Mouse (Mus musculus) hindbrain, embryonic 10.5 days (tissue): Measurements from ENCODE around the gene Pard3b. TPM values are rescaled to one million over a fixed set of nuclear protein-coding genes. Genes with fewer than 3 reads are reported as not detected.

Experiments used
- DNase-seq: peaks from one replicate; pipeline ENCODE4 v3.0.0-alpha.2; 2017; ENCODE audit warnings: low spot score
- H3K27ac ChIP-seq: fragments of 300-500 bp; sonication (generic); 2 replicates; pipeline ENCODE4 v1.5.1; 2016; ENCODE audit warnings: mild to moderate bottlenecking, moderate library complexity
- H3K27me3 ChIP-seq: fragments of 300-500 bp; sonication (generic); 2 replicates; pipeline ENCODE4 v1.6.1; 2016; ENCODE audit warnings: mild to moderate bottlenecking; ENCODE audit not compliant: poor library complexity, insufficient read depth, severe bottlenecking
- H3K36me3 ChIP-seq: fragments of 300-500 bp; sonication (generic); 2 replicates; pipeline ENCODE4 v1.6.1; 2016; ENCODE audit warnings: mild to moderate bottlenecking, moderate library complexity
- H3K4me1 ChIP-seq: fragments of 300-500 bp; sonication (generic); replicated peaks from 2 replicates; pipeline ENCODE4 v1.6.1; 2016; ENCODE audit warnings: mild to moderate bottlenecking
- H3K4me3 ChIP-seq: fragments of 300-500 bp; sonication (generic); 2 replicates; pipeline ENCODE4 v1.5.1; 2016; ENCODE audit warnings: mild to moderate bottlenecking, moderate library complexity
- H3K9me3 ChIP-seq: fragments of 300-500 bp; sonication (generic); 2 replicates; pipeline ENCODE4 v1.6.1; 2016; ENCODE audit warnings: mild to moderate bottlenecking, moderate library complexity
- WGBS: fragments of 180-500 bp; shearing (Covaris S2); methylation state at CpG from one replicate; pipeline ENCODE4 v1.1.7; 2016; 5-methylcytosine and 5-hydroxymethylcytosine counted together
- polyA plus RNA-seq: library from polyadenylated mRNA; unstranded; fragments of >200 nt; fragmentation: Nextera tagmentation; extraction: Ambion mirVana; gene quantifications from 2 replicates; pipeline ENCODE4 v1.2.1, GENCODE M21; 2016

Pard3b gene
- polyA plus RNA-seq, 1 experiment from 2014 or later: 12.7 TPM

GRCm38 (mm10) chr1:61796296-61796695 is 157.7 kb downstream of the Pard3b start:
- Histone ChIP-seq H3K36me3 (no peaks in the 10 kb centered on the region), H3K27ac (no peak overlapping the region), H3K4me3 (no peak overlapping the region), H3K4me1 (no peaks in the 10 kb centered on the region), H3K27me3 (no peaks in the 10 kb centered on the region), H3K9me3 (no peaks in the 10 kb centered on the region)
- 85% methylated on average over 5 of the region's 5 CpGs for WGBS
- no peak for DNase-seq

GRCm38 (mm10) chr1:61820213-61820612 is 181.6 kb downstream of the Pard3b start:
- Histone ChIP-seq H3K9me3 (no peaks in the 10 kb centered on the region), H3K36me3 (no peaks in the 10 kb centered on the region), H3K27me3 (no peaks in the 10 kb centered on the region), H3K27ac (no peak overlapping the region), H3K4me1 (no peaks in the 10 kb centered on the region), H3K4me3 (no peak overlapping the region)
- WGBS: 63% methylated on average over 1 of the region's 1 CpGs
- DNase-seq: no peak

GRCm38 (mm10) chr1:61825560-61826191 is 187.1 kb downstream of the Pard3b start:
- no peaks in the 10 kb centered on the region for H3K36me3 ChIP-seq
- DNase-seq: no peak
- no peak overlapping the region for H3K4me3 ChIP-seq
- H3K4me1 ChIP-seq: no peaks in the 10 kb centered on the region
- H3K27ac ChIP-seq: no peak overlapping the region
- H3K9me3 ChIP-seq: no peaks in the 10 kb centered on the region
- WGBS: 88% methylated on average over 3 of the region's 3 CpGs
- no peaks in the 10 kb centered on the region for H3K27me3 ChIP-seq

DNA sequence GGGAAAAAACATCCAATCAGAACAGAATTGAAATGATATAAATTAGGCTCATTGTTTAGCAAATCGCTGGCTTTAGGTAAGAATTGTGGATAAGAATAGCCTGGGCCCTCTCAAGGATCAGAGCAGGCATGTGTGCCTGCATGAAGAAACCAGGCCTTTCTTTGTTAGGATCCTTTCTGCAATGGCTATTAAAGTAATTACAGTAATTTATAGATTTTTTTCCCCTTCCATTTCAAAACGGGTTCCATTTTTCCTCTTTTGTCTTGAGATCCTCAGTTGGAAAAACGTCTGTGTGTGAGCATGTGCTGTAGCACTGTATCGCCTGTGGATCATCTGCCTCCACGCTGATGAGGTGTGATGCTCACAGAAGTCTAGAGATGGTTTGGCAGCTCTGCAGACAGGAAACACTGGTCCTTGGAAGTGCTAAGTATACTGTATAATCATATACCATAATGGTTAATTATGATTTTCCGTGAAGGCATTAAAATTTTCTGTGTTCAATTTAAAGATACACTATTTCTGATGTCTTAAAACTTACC is 198.5 kb downstream of the Pard3b start:
- no peaks in the 10 kb centered on the region for H3K36me3 ChIP-seq
- H3K4me3 ChIP-seq: no peak overlapping the region
- no peak for DNase-seq
- 86% methylated on average over 6 of the region's 6 CpGs for WGBS
- H3K4me1 ChIP-seq: no peaks in the 10 kb centered on the region
- no peak overlapping the region for H3K27ac ChIP-seq
- no peaks in the 10 kb centered on the region for H3K9me3 ChIP-seq
- no peaks in the 10 kb centered on the region for H3K27me3 ChIP-seq

DNA sequence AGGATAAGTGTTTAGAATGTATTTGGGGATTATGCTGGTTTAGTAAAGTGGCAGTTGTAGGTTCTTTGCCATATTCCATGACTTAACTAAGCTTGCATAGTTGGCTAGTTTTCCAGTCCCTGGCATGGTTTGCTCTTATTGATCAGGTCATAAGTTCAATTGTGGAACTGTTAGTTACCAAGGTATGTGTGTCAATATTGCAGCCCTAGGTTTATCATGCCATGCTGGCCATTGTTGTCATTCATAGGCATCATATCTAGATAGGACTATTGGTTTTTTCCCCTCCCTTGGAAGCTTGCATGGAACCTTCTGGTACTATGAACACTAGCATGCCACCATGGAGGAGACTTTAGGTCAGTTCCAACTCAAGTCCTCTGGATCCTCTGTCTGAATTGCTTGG is 208.0 kb downstream of the Pard3b start:
- no peak for DNase-seq
- H3K36me3 ChIP-seq: no peaks in the 10 kb centered on the region
- no peaks in the 10 kb centered on the region for H3K9me3 ChIP-seq
- H3K4me3 ChIP-seq: no peak overlapping the region
- peaks cover 7% of the 10 kb centered on the region; the same call in 1 of the 2 replicates for H3K4me1 ChIP-seq
- H3K27ac ChIP-seq: no peak overlapping the region
- H3K27me3 ChIP-seq: no peaks in the 10 kb centered on the region

DNA sequence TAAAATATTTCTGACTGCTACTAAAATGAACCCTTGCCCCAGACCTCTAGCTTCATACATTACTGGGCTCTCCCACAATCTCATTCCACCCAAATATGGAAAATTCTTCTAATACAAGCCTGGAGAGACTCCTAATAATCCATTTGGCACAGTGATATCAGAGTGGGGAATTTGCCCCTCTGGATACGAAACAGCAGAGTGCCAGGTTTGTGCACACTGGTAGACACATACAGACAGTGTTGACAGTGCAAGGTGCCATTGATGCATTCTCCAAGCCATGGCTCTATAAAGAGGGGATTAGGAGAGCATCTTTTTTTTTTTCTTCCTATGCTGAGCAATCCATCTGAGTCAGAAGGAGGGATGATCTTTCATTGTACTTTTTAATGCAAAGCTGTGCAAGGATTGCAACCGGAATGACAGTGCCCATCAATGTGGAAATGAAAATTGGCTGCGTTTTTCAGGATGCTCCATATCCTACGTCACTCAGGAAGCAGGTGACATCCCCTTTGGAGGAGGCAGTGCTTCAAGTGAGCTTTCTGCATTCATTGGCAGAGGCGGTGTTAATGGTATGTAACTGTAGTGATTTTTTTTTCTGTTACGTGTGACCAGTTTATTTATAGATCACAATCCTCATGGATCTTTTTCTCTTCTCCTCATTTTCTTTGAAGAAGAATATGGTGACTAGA is 210.5 kb downstream of the Pard3b start:
- Histone ChIP-seq H3K36me3 (no peaks in the 10 kb centered on the region), H3K27ac (no peak overlapping the region), H3K9me3 (no peaks in the 10 kb centered on the region), H3K4me1 (peaks cover 7% of the 10 kb centered on the region; the same call in 1 of the 2 replicates), H3K27me3 (no peaks in the 10 kb centered on the region), H3K4me3 (no peak overlapping the region)
- no peak for DNase-seq
- WGBS: 89% methylated on average over 6 of the region's 6 CpGs

- Histone ChIP-seq H3K27me3 (no peaks in the 10 kb centered on the region), H3K36me3 (no peaks in the 10 kb centered on the region), H3K4me3 (no peak overlapping the region), H3K4me1 (peaks cover 7% of the 10 kb centered on the region; the same call in 1 of the 2 replicates), H3K9me3 (no peaks in the 10 kb centered on the region), H3K27ac (no peak overlapping the region)
- DNase-seq: no peak
- WGBS: 86% methylated on average over 5 of the region's 5 CpGs
Observed at GRCm38 (mm10) chr1:61850471-61850870, 211.8 kb downstream of the Pard3b start.

DNA sequence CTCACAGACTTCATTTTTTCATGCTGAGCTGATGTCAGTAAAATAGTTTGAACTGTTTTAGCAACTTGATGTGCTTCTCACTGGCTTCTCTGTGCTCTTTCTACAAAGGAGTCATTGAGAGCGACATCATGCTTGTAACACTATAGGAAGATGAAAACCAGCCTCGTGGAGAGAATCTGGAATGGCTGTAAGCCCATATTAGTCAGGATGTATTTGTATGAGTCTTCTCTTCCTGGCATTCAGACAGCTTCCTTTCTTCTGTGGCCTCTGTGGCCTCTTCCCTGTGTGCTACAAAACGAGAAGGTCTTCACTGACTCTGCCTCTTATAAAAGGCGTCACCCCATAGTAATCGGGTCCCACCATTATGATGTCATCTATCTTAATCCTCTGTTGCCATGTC is 212.6 kb downstream of the Pard3b start:
- Histone ChIP-seq H3K4me3 (no peak overlapping the region), H3K9me3 (no peaks in the 10 kb centered on the region), H3K27me3 (no peaks in the 10 kb centered on the region), H3K27ac (no peak overlapping the region), H3K36me3 (no peaks in the 10 kb centered on the region), H3K4me1 (peaks cover 7% of the 10 kb centered on the region; the same call in 1 of the 2 replicates)
- DNase-seq: no peak
- 54% methylated on average over 5 of the region's 5 CpGs for WGBS

- Histone ChIP-seq H3K4me1 (no peaks in the 10 kb centered on the region), H3K9me3 (no peaks in the 10 kb centered on the region), H3K4me3 (no peak overlapping the region), H3K27me3 (no peaks in the 10 kb centered on the region), H3K27ac (no peak overlapping the region), H3K36me3 (no peaks in the 10 kb centered on the region)
- 75% methylated on average over 2 of the region's 2 CpGs for WGBS
- DNase-seq: no peak
Observed at GRCm38 (mm10) chr1:61867286-61868082, 228.9 kb downstream of the Pard3b start.

- no peaks in the 10 kb centered on the region for H3K4me1 ChIP-seq
Observed at GRCm38 (mm10) chr1:61874875-61875274, 236.3 kb downstream of the Pard3b start.

DNA sequence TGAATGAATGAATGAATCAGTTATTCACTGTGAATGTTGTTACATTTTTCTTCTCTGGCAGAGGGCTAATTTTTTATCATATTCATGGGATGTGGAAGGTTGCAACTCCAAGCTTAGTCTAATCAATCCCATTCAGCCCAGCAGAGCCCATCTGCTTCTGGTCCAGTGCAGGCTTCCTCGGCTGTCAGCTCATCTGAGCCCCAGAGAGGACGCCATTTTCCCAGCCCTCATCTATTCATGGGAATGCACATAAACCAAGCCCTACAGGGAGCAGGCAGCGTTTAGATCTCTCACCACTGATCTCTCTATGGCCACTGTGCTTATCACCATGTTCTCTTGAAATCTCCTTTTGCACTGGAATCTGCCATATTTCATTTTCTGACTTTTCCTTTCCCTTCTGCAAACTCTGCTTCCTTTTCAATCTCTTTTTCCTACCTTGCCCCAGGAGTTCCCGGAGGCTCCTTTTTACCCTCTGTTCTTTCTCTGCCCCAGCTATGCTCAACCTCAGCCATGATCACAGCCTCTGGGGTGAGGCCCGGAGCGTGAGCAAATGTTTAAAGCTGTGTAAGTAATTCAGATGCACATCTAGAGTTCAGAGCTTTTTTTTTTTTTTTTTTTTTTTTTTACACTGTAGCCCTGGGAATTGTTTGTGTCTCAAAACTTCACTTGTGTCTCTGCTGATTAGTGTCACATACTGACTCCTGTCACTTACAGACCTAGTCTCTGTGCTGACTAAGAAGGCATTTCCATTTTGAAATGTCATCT is 241.3 kb downstream of the Pard3b start:
- 76% methylated on average over 6 of the region's 6 CpGs for WGBS
- no peak overlapping the region for H3K4me3 ChIP-seq
- H3K4me1 ChIP-seq: no peaks in the 10 kb centered on the region
- no peaks in the 10 kb centered on the region for H3K9me3 ChIP-seq
- no peak for DNase-seq
- H3K27me3 ChIP-seq: no peaks in the 10 kb centered on the region
- H3K36me3 ChIP-seq: no peaks in the 10 kb centered on the region
- no peak overlapping the region for H3K27ac ChIP-seq

More at GRCm38 (mm10) chr1:61874875-61875274, 236.3 kb downstream of the Pard3b start:
- no peak overlapping the region for H3K27ac ChIP-seq
- H3K9me3 ChIP-seq: no peaks in the 10 kb centered on the region
- no peaks in the 10 kb centered on the region for H3K27me3 ChIP-seq
- no peak for DNase-seq
- H3K4me3 ChIP-seq: no peak overlapping the region
- WGBS: 71% methylated on average over 1 of the region's 1 CpGs
- H3K36me3 ChIP-seq: no peaks in the 10 kb centered on the region

GRCm38 (mm10) chr1:61896048-61896447 is 257.4 kb downstream of the Pard3b start:
- H3K4me3 ChIP-seq: no peak overlapping the region
- no peaks in the 10 kb centered on the region for H3K27me3 ChIP-seq
- 90% methylated on average over 4 of the region's 4 CpGs for WGBS

More at GRCm38 (mm10) chr1:61896048-61896447, 257.4 kb downstream of the Pard3b start:
- no peaks in the 10 kb centered on the region for H3K9me3 ChIP-seq
- no peaks in the 10 kb centered on the region for H3K36me3 ChIP-seq
- no peak for DNase-seq
- H3K27ac ChIP-seq: no peak overlapping the region
- H3K4me1 ChIP-seq: 0 out of 2 replicates have a peak, but pooled peaks cover under 1% of the 10 kb centered on the region
